Comparison of ENCODE assay signal across 12 mouse cellular contexts in genomic region chr16:30173953-30174874, GRCm38 (mm10).
A peak's percentile ranks its signal among the peaks of the same experiment; 100 is the strongest.
DNase-seq lines count a peak whose midpoint lies in the region; ATAC-seq and TF ChIP-seq lines count a peak whose summit lies in the region.
"Had no signal": no experiment of that assay in that cellular context is flagged by ENCODE, and none has a peak within 500 bp of the region (broad histone marks: within the 10 kb centered on the region; RNA-seq: fewer than 3 reads in every experiment).

No protein-coding gene starts in this region.

- H3K4me3 ChIP-seq in hindbrain, embryonic 16.5 days (ENCODE audit: low read length), result no peak overlapping the region
- H3K4me3 ChIP-seq in hindbrain, embryonic 11.5 days (ENCODE audit: low read depth, low read length), result no peak overlapping the region
- H3K4me3 ChIP-seq in heart, adult 2 months, result no peak overlapping the region

- TF ChIP-seq EP300 in heart, adult 2 months (IDR thresholded peaks at IDR 0.05; ENCODE audit: insufficient read depth, low read depth, low read length), result no peak

- no peaks in the 10 kb centered on the region for H3K79me2 ChIP-seq in heart, adult 2 months (replicated peaks; ENCODE audit: control insufficient read depth, insufficient read depth, low read length)

- intact Hi-C loops in heart, adult 2 months (cut with DNase I), result no loop called here
- intact Hi-C loops in left cerebral cortex, postnatal 36 days (cut with DNase I), result no loop called here

- H3K36me3 ChIP-seq in hindbrain, embryonic 16.5 days (ENCODE audit: control insufficient read depth, insufficient read depth, low read length), result no peaks in the 10 kb centered on the region
- no peaks in the 10 kb centered on the region for H3K36me3 ChIP-seq in hindbrain, embryonic 11.5 days (ENCODE audit: control insufficient read depth, insufficient read depth, low read length)
- H3K36me3 ChIP-seq in heart, adult 2 months (ENCODE audit: control insufficient read depth, insufficient read depth, low read length), result no peaks in the 10 kb centered on the region

- no peak for TF ChIP-seq POLR2A in heart, adult 2 months (IDR thresholded peaks at IDR 0.05; ENCODE audit: insufficient read depth, low read depth, low read length)

- no peak for TF ChIP-seq CTCF in heart, adult 2 months (IDR thresholded peaks at IDR 0.05)

- ATAC-seq in hindbrain, embryonic 16.5 days, result peak; percentile 54
- ATAC-seq in hindbrain, embryonic 11.5 days (ENCODE audit: low FRiP score), result no peak
- peak; percentile 69 for ATAC-seq in common myeloid progenitor, adult 5-6 weeks (replicated peaks; ENCODE audit: low read depth, poor library complexity, severe bottlenecking)

- no peak overlapping the region for H3K27ac ChIP-seq in hindbrain, embryonic 16.5 days (ENCODE audit: low read depth, low read length)
- no peak overlapping the region for H3K27ac ChIP-seq in hindbrain, embryonic 11.5 days (ENCODE audit: low read depth, low read length)
- no peak overlapping the region for H3K27ac ChIP-seq in heart, adult 2 months

- DNase-seq in hindbrain, embryonic 11.5 days (ENCODE audit: low spot score), result no peak
- DNase-seq in kidney, postnatal 14 days, result peak; percentile 59
- peak; percentile 55 to 56 for DNase-seq in lung, postnatal 4 days
- no peak for DNase-seq in adrenal gland, adult 8-10 months
- no peak for DNase-seq in heart, adult 2 months
- DNase-seq in left cerebral cortex, postnatal 36 days (ENCODE audit: low spot score in 2 of 2), result no peak
- DNase-seq: adrenal gland, postnatal 14 days; gastrocnemius, postnatal 10 days; midbrain, embryonic 14.5 days; thymus, adult 2 months had no signal

- H3K9me3 ChIP-seq in hindbrain, embryonic 16.5 days (ENCODE audit: control insufficient read depth, low read length), result no peaks in the 10 kb centered on the region
- no peaks in the 10 kb centered on the region for H3K9me3 ChIP-seq in hindbrain, embryonic 11.5 days (ENCODE audit: control insufficient read depth, low read length)

- H3K4me1 ChIP-seq in hindbrain, embryonic 16.5 days (ENCODE audit: control insufficient read depth, insufficient read depth, low read depth, low read length), result peaks cover 9% of the 10 kb centered on the region
- H3K4me1 ChIP-seq in hindbrain, embryonic 11.5 days (replicated peaks; ENCODE audit: control insufficient read depth, insufficient read depth, low read length), result peaks cover 3% of the 10 kb centered on the region; the same call in 1 of the 2 replicates
- peaks cover 9% of the 10 kb centered on the region for H3K4me1 ChIP-seq in heart, adult 2 months (ENCODE audit: control insufficient read depth, insufficient read depth, low read length)

- H3K27me3 ChIP-seq in hindbrain, embryonic 16.5 days (replicated peaks; ENCODE audit: control insufficient read depth, insufficient read depth, low read length), result peaks cover 7% of the 10 kb centered on the region; the same call in 1 of the 2 replicates
- H3K27me3 ChIP-seq in hindbrain, embryonic 11.5 days (ENCODE audit: control insufficient read depth, insufficient read depth, low read length), result peaks cover 7% of the 10 kb centered on the region
- no peaks in the 10 kb centered on the region for H3K27me3 ChIP-seq in heart, adult 2 months (ENCODE audit: control insufficient read depth, insufficient read depth, low read length)

- WGBS in hindbrain, embryonic 16.5 days, result 55% methylated on average over 8 of the region's 8 CpGs
- WGBS in hindbrain, embryonic 11.5 days, result 48% methylated on average over 8 of the region's 8 CpGs
- WGBS in heart, adult 2 months, result 69% methylated on average over 8 of the region's 8 CpGs

- H3K4me2 ChIP-seq in hindbrain, embryonic 16.5 days (ENCODE audit: low read length), result no peak overlapping the region
- H3K4me2 ChIP-seq in hindbrain, embryonic 11.5 days (replicated peaks; ENCODE audit: low read depth, low read length), result no peak overlapping the region

- H3K9ac ChIP-seq in hindbrain, embryonic 16.5 days (ENCODE audit: low read depth, low read length), result no peak overlapping the region
- no peak overlapping the region for H3K9ac ChIP-seq in hindbrain, embryonic 11.5 days (ENCODE audit: low read depth, low read length)
- no peak overlapping the region for H3K9ac ChIP-seq in heart, adult 2 months (ENCODE audit: low read depth, low read length)

Comparison
In these comparisons a context has a peak if more than half of its experiments do, and no peak if none do; other contexts are left out.
1. DNase-seq: peak in kidney, postnatal 14 days (single experiment) and lung, postnatal 4 days (2 of 2); none in hindbrain, embryonic 11.5 days (single experiment), adrenal gland, adult 8-10 months (single experiment), heart, adult 2 months (0 of 2) and left cerebral cortex, postnatal 36 days (0 of 2).